Mouse (Mus musculus): ENCODE measurements at regions not wholly inside any gene's neighbourhood (a gene's known extent, or its start where the extent isn't known, plus 50 kb on each side); places are given as distances from the start of the nearest gene placed in this dataset.
"Not testable (repeated sequence)": the region's sequence is repeated elsewhere in the genome, so short reads cannot be mapped to it uniquely, and the experiment has no call there.

DNA sequence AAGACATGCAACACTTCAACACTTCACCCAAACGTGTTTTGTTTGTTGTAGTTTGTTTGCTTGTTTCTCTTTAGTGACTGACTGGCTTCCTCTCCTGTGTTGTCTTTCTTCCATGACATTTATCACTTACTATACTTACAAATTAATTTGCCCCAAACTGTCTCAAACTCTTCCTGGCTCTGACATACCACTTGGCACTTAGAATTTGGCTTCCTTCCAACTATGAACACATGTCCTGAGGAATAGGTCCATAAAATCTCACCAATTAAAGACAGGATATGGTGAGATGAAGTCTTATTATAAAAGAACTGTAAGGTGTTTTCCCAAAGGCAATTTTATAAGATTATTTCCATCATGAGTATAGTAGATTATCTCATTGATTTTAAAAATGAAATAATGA lies 386.0 kb downstream of the Tlr4 start:
- ATAC-seq (ENCODE audit: insufficient number of reproducible peaks, insufficient read depth, low FRiP score, low read depth) = no peak
- no peak overlapping the region for H3K4me2 ChIP-seq (replicated peaks; ENCODE audit: low read depth, low read length)
- no peaks in the 10 kb centered on the region for H3K36me3 ChIP-seq (ENCODE audit: control insufficient read depth, insufficient read depth, low read length)
- no peak overlapping the region for H3K27ac ChIP-seq (ENCODE audit: low read length)
- H3K4me1 ChIP-seq (ENCODE audit: control insufficient read depth, insufficient read depth, low read length) = no peaks in the 10 kb centered on the region
- 70% methylated on average over 1 of the region's 1 CpGs for WGBS
- no peak overlapping the region for H3K4me3 ChIP-seq (ENCODE audit: low read depth, low read length)
- no peak overlapping the region for H3K9ac ChIP-seq (replicated peaks; ENCODE audit: low read depth, low read length)
- no peaks in the 10 kb centered on the region for H3K9me3 ChIP-seq (ENCODE audit: control insufficient read depth, low read depth, low read length)
- H3K27me3 ChIP-seq (ENCODE audit: control insufficient read depth, insufficient read depth, low read length) = no peaks in the 10 kb centered on the region

DNA sequence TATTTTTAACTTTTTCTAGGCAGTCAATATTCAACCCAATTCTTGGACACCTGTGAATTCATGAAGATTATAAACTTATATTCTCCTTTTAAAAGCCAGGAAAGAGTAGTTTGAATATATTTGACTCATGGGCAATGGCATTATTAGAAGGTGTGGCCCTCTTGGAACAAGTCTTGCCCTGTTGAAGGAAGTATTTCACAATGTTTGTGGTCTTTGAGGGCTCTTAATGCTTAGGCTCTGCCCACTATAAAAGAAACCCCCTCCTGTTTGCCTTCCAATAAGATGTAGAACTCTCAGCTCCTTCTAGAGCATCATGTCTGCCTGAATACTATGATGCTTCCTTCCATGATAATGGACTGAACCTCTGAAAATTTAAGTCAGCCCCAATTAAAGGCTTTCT lies 397.1 kb downstream of the Tlr4 start:
- Histone ChIP-seq H3K9ac (replicated peaks; ENCODE audit: low read depth, low read length) (no peak overlapping the region), H3K27ac (ENCODE audit: low read length) (no peak overlapping the region), H3K4me1 (ENCODE audit: control insufficient read depth, insufficient read depth, low read length) (no peaks in the 10 kb centered on the region), H3K4me3 (ENCODE audit: low read depth, low read length) (no peak overlapping the region), H3K9me3 (ENCODE audit: control insufficient read depth, low read depth, low read length) (no peaks in the 10 kb centered on the region), H3K36me3 (ENCODE audit: control insufficient read depth, insufficient read depth, low read length) (no peaks in the 10 kb centered on the region), H3K4me2 (replicated peaks; ENCODE audit: low read depth, low read length) (no peak overlapping the region), H3K27me3 (ENCODE audit: control insufficient read depth, insufficient read depth, low read length) (no peaks in the 10 kb centered on the region)
- no peak for ATAC-seq (ENCODE audit: insufficient number of reproducible peaks, insufficient read depth, low FRiP score, low read depth)

DNA sequence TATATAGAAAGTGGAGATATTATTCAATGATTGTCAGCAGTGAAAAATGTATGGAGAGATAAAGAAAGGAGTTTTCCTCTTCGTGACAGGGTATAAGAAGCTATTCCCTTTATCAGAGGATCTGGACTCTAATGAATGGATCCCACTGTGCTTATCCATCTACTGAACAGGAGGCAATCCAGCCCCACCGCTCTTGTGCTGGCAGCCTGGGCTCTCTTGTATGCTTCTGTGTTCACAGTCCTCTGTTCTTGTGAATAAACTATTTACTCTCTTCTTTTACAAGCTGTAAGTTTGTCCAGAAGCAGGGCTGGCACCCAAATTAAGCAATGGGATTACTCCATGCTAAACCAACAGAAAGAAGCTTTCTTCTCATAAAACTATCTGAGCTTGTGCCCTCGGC lies 401.8 kb downstream of the Tlr4 start:
- Histone ChIP-seq H3K36me3 (ENCODE audit: control insufficient read depth, insufficient read depth, low read length) (no peaks in the 10 kb centered on the region), H3K9ac (replicated peaks; ENCODE audit: low read depth, low read length) (no peak overlapping the region), H3K9me3 (ENCODE audit: control insufficient read depth, low read depth, low read length) (no peaks in the 10 kb centered on the region), H3K27ac (ENCODE audit: low read length) (no peak overlapping the region), H3K4me1 (ENCODE audit: control insufficient read depth, insufficient read depth, low read length) (no peaks in the 10 kb centered on the region), H3K4me2 (replicated peaks; ENCODE audit: low read depth, low read length) (no peak overlapping the region), H3K4me3 (ENCODE audit: low read depth, low read length) (no peak overlapping the region), H3K27me3 (ENCODE audit: control insufficient read depth, insufficient read depth, low read length) (no peaks in the 10 kb centered on the region)
- WGBS = 60% methylated on average over 3 of the region's 3 CpGs
- no peak for ATAC-seq (ENCODE audit: insufficient number of reproducible peaks, insufficient read depth, low FRiP score, low read depth)

DNA sequence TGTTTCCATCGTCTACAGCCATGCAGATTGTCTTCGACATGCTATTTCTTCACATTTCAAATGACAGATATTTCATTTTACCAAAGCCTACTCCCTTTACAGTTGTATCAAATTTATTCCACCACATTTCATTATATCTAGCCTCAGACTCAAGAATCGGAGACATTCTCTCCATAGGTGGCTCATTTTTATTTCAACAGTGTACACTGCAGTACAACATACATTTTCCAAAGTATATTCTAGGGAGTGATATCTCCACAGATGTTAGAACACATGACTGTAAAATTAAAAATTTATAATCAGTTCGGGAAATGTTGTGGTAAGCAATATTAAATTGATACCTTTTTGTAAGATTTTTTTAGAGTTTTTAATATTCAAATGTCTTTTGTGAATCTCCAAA lies 446.2 kb downstream of the Tlr4 start:
- Histone ChIP-seq H3K4me1 (ENCODE audit: control insufficient read depth, insufficient read depth, low read length) (no peaks in the 10 kb centered on the region), H3K36me3 (ENCODE audit: control insufficient read depth, insufficient read depth, low read length) (no peaks in the 10 kb centered on the region), H3K27ac (ENCODE audit: low read length) (no peak overlapping the region), H3K4me3 (ENCODE audit: low read depth, low read length) (no peak overlapping the region), H3K4me2 (replicated peaks; ENCODE audit: low read depth, low read length) (no peak overlapping the region), H3K9me3 (ENCODE audit: control insufficient read depth, low read depth, low read length) (no peaks in the 10 kb centered on the region), H3K27me3 (ENCODE audit: control insufficient read depth, insufficient read depth, low read length) (no peaks in the 10 kb centered on the region), H3K9ac (replicated peaks; ENCODE audit: low read depth, low read length) (no peak overlapping the region)
- WGBS = 92% methylated on average over 4 of the region's 4 CpGs
- no peak for ATAC-seq (ENCODE audit: insufficient number of reproducible peaks, insufficient read depth, low FRiP score, low read depth)

DNA sequence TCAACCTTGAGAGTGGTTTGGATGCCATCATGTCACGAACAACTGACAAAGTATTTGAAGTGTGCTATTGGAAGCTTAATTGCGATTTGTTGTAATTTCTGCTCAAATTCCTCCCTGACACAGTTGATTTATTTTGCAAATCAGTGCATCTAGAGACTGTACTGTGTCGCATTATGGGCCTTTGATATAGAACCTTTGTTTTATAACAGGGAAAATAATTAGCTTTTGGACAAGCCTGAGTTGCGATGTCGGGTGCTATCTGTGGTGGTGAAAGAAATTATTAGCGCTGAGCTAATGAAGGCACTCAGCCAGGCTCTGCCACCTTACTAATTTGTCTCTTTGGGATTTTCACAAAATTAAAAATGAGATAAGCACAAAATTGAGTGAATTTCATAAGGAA lies 473.6 kb downstream of the Tlr4 start:
- Histone ChIP-seq H3K4me2 (replicated peaks; ENCODE audit: low read depth, low read length) (no peak overlapping the region), H3K27me3 (ENCODE audit: control insufficient read depth, insufficient read depth, low read length) (no peaks in the 10 kb centered on the region), H3K4me1 (ENCODE audit: control insufficient read depth, insufficient read depth, low read length) (no peaks in the 10 kb centered on the region), H3K36me3 (ENCODE audit: control insufficient read depth, insufficient read depth, low read length) (no peaks in the 10 kb centered on the region), H3K9ac (replicated peaks; ENCODE audit: low read depth, low read length) (no peak overlapping the region), H3K4me3 (ENCODE audit: low read depth, low read length) (no peak overlapping the region), H3K9me3 (ENCODE audit: control insufficient read depth, low read depth, low read length) (no peaks in the 10 kb centered on the region), H3K27ac (ENCODE audit: low read length) (no peak overlapping the region)
- no peak for ATAC-seq (ENCODE audit: insufficient number of reproducible peaks, insufficient read depth, low FRiP score, low read depth)
- whole genome bisulfite sequencing = 82% methylated on average over 6 of the region's 6 CpGs

DNA sequence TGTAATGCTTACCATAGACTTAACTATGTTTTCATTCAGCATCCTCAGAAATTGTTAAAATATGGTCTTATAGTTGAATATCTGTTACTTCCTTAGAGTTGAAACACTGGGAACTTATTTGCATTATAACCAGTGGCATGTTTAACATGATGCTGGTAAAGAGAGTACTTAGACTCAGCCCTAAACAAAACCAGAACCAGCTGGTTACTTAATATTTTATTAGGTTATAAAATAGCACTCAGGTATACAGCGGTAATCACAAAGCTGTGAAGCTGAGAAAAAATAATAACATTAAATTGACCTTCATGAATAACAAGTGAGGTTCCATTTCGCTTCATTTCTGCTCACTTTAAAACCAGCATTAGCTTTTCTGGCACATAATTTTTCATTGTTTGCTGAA lies 474.4 kb downstream of the Tlr4 start:
- no peaks in the 10 kb centered on the region for H3K27me3 ChIP-seq (ENCODE audit: control insufficient read depth, insufficient read depth, low read length)
- H3K4me2 ChIP-seq (replicated peaks; ENCODE audit: low read depth, low read length) = no peak overlapping the region
- H3K9me3 ChIP-seq (ENCODE audit: control insufficient read depth, low read depth, low read length) = no peaks in the 10 kb centered on the region
- ATAC-seq (ENCODE audit: insufficient number of reproducible peaks, insufficient read depth, low FRiP score, low read depth) = no peak
- H3K27ac ChIP-seq (ENCODE audit: low read length) = no peak overlapping the region
- no peak overlapping the region for H3K4me3 ChIP-seq (ENCODE audit: low read depth, low read length)
- WGBS = 92% methylated on average over 2 of the region's 2 CpGs
- no peaks in the 10 kb centered on the region for H3K36me3 ChIP-seq (ENCODE audit: control insufficient read depth, insufficient read depth, low read length)
- no peak overlapping the region for H3K9ac ChIP-seq (replicated peaks; ENCODE audit: low read depth, low read length)
- H3K4me1 ChIP-seq (ENCODE audit: control insufficient read depth, insufficient read depth, low read length) = no peaks in the 10 kb centered on the region

DNA sequence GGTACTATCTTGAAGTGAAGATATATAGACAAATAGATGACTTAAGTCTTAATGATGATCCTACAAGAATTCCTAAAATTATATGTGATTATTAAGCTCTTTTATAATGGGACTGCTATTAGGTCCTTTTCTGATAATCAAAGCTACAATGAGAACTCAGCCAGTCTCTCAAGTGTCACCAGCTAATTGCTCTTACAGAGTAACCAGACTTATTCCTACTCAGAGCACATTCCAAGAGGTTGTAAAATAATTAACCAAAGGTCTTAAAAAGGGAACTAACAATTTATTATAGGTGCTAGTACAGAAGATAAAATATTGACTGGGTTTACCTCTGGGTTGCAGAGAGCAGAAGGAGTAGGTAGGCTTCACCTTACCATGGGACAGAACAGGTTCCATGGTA lies 492.7 kb downstream of the Tlr4 start:
- H3K36me3 ChIP-seq (ENCODE audit: control insufficient read depth, insufficient read depth, low read length); H3K9ac ChIP-seq (replicated peaks; ENCODE audit: low read depth, low read length); H3K4me1 ChIP-seq (ENCODE audit: control insufficient read depth, insufficient read depth, low read length); H3K9me3 ChIP-seq (ENCODE audit: control insufficient read depth, low read depth, low read length); H3K27ac ChIP-seq (ENCODE audit: low read length); H3K4me2 ChIP-seq (replicated peaks; ENCODE audit: low read depth, low read length); H3K4me3 ChIP-seq (ENCODE audit: low read depth, low read length); H3K27me3 ChIP-seq (ENCODE audit: control insufficient read depth, insufficient read depth, low read length); ATAC-seq (ENCODE audit: insufficient number of reproducible peaks, insufficient read depth, low FRiP score, low read depth): not testable (repeated sequence)

Measured in stomach, embryonic 14.5 days (tissue).